Mouse (Mus musculus) liver, embryonic 12.5 days (tissue): Measurements from ENCODE around the gene Mcl1. TPM values are rescaled to one million over a fixed set of nuclear protein-coding genes. Genes with fewer than 3 reads are reported as not detected.
"Not testable (repeated sequence)": the region's sequence is repeated elsewhere in the genome, so short reads cannot be mapped to it uniquely, and the experiment has no call there.

Experiments used
- ATAC-seq: fragments of 200-750 bp; cut with Nextera tagmentation; 2 replicates; pipeline ENCODE4 v1.8.0; 2017; ENCODE audit warnings: moderate number of reproducible peaks, mild to moderate bottlenecking, moderate library complexity
- H3K27ac ChIP-seq: fragments of 300-500 bp; sonication (generic); 2 replicates; pipeline ENCODE4 v1.5.1; 2016; ENCODE audit warnings: mild to moderate bottlenecking
- H3K27me3 ChIP-seq: fragments of 300-500 bp; sonication (generic); replicated peaks from 2 replicates; pipeline ENCODE4 v1.6.1; 2016; ENCODE audit warnings: mild to moderate bottlenecking, moderate library complexity
- H3K36me3 ChIP-seq: fragments of 300-500 bp; sonication (generic); 2 replicates; pipeline ENCODE4 v1.6.1; 2016; ENCODE audit warnings: mild to moderate bottlenecking, moderate library complexity
- H3K4me1 ChIP-seq: fragments of 300-500 bp; sonication (generic); 2 replicates; pipeline ENCODE4 v1.6.1; 2016
- H3K4me2 ChIP-seq: fragments of 300-500 bp; sonication (generic); 2 replicates; pipeline ENCODE4 v1.6.1; 2016; ENCODE audit warnings: mild to moderate bottlenecking, moderate library complexity
- H3K4me3 ChIP-seq: fragments of 300-500 bp; sonication (generic); 2 replicates; pipeline ENCODE4 v1.5.1; 2016; ENCODE audit warnings: mild to moderate bottlenecking, moderate library complexity
- H3K9ac ChIP-seq: fragments of 300-500 bp; sonication (generic); 2 replicates; pipeline ENCODE4 v1.6.1; 2016; ENCODE audit warnings: mild to moderate bottlenecking, moderate library complexity
- H3K9me3 ChIP-seq: fragments of 300-500 bp; sonication (generic); replicated peaks from 2 replicates; pipeline ENCODE4 v1.6.1; 2016; ENCODE audit warnings: mild to moderate bottlenecking, moderate library complexity
- WGBS: fragments of 180-500 bp; shearing (Covaris S2); methylation state at CpG from one replicate; pipeline ENCODE4 v1.1.7; 2016; ENCODE audit not compliant: insufficient replicate concordance; 5-methylcytosine and 5-hydroxymethylcytosine counted together
- polyA plus RNA-seq: library from polyadenylated mRNA; unstranded; fragments of >200 nt; fragmentation: Nextera tagmentation; extraction: Ambion mirVana; gene quantifications from 2 replicates; pipeline ENCODE4 v1.2.1, GENCODE M21; 2016

Mcl1 gene
- polyA plus RNA-seq, 1 experiment from 2014 or later: 66.5 TPM

- H3K27ac ChIP-seq: peak overlapping the region; percentile 85
- H3K4me1 ChIP-seq: peaks cover 80% of the 10 kb centered on the region
- H3K9ac ChIP-seq: peak overlapping the region; percentile 100
- H3K4me2 ChIP-seq: peak overlapping the region; percentile 85
- peaks cover 58% of the 10 kb centered on the region for H3K36me3 ChIP-seq
- WGBS: 22% methylated on average over 7 of the region's 7 CpGs
- ATAC-seq: 0 out of 2 replicates have a peak, but pooled peaks have one; percentile 3
- no peaks in the 10 kb centered on the region for H3K27me3 ChIP-seq
- H3K4me3 ChIP-seq: peak overlapping the region; percentile 100
- H3K9me3 ChIP-seq: no peaks in the 10 kb centered on the region
Measured at GRCm38 (mm10) chr3:95661945-95662715, 3.5 kb downstream of the Mcl1 start.

GRCm38 (mm10) chr3:95662724-95663449 lies 4.3 kb downstream of the Mcl1 start:
- Histone ChIP-seq H3K9me3 (no peaks in the 10 kb centered on the region), H3K9ac (peak overlapping the region; percentile 100), H3K4me2 (peak overlapping the region; percentile 85), H3K4me3 (peak overlapping the region; percentile 100), H3K27me3 (no peaks in the 10 kb centered on the region), H3K27ac (peak overlapping the region; percentile 85), H3K4me1 (peaks cover 80% of the 10 kb centered on the region), H3K36me3 (peaks cover 58% of the 10 kb centered on the region)
- no peak for ATAC-seq
- WGBS: 72% methylated on average over 7 of the region's 7 CpGs

- Histone ChIP-seq H3K27ac (peak overlapping the region; percentile 85), H3K27me3 (no peaks in the 10 kb centered on the region), H3K9me3 (no peaks in the 10 kb centered on the region), H3K4me2 (peak overlapping the region; percentile 85), H3K9ac (peak overlapping the region; percentile 52; the same call in 1 of the 2 replicates), H3K4me3 (no peak overlapping the region), H3K4me1 (peaks cover 84% of the 10 kb centered on the region), H3K36me3 (peaks cover 60% of the 10 kb centered on the region)
- WGBS: 70% methylated on average over 2 of the region's 2 CpGs
- no peak for ATAC-seq
Measured at GRCm38 (mm10) chr3:95663486-95663885, 4.9 kb downstream of the Mcl1 start.

- WGBS: 81% methylated on average over 3 of the region's 3 CpGs
- H3K36me3 ChIP-seq: peaks cover 65% of the 10 kb centered on the region
- H3K27ac ChIP-seq: peak overlapping the region; percentile 85
- no peaks in the 10 kb centered on the region for H3K27me3 ChIP-seq
- peak overlapping the region; percentile 85 for H3K4me2 ChIP-seq
- H3K9me3 ChIP-seq: no peaks in the 10 kb centered on the region
- no peak for ATAC-seq
- peak overlapping the region; percentile 52 for H3K9ac ChIP-seq
- H3K4me1 ChIP-seq: peaks cover 90% of the 10 kb centered on the region
- H3K4me3 ChIP-seq: no peak overlapping the region
Measured at GRCm38 (mm10) chr3:95663969-95664608, 5.5 kb downstream of the Mcl1 start.

- H3K4me2 ChIP-seq: peak overlapping the region; percentile 85
- H3K9me3 ChIP-seq: no peaks in the 10 kb centered on the region
- H3K9ac ChIP-seq: peak overlapping the region; percentile 52
- no peaks in the 10 kb centered on the region for H3K27me3 ChIP-seq
- H3K36me3 ChIP-seq: peaks cover 72% of the 10 kb centered on the region
- H3K4me3 ChIP-seq: no peak overlapping the region; the same call in 1 of the 2 replicates
- peaks cover 97% of the 10 kb centered on the region for H3K4me1 ChIP-seq
- peak; percentile 50 for ATAC-seq
- H3K27ac ChIP-seq: peak overlapping the region; percentile 85
- WGBS: 77% methylated on average over 4 of the region's 4 CpGs
Measured at GRCm38 (mm10) chr3:95664940-95665352, 6.4 kb downstream of the Mcl1 start.

GRCm38 (mm10) chr3:95666124-95666844 lies 7.7 kb downstream of the Mcl1 start:
- Histone ChIP-seq H3K27ac (peak overlapping the region; percentile 85), H3K9me3 (no peaks in the 10 kb centered on the region), H3K9ac (peak overlapping the region; percentile 23), H3K4me2 (peak overlapping the region; percentile 85), H3K4me3 (no peak overlapping the region), H3K27me3 (no peaks in the 10 kb centered on the region), H3K36me3 (peaks cover 63% of the 10 kb centered on the region), H3K4me1 (peaks cover 95% of the 10 kb centered on the region)
- WGBS: 40% methylated on average over 6 of the region's 6 CpGs
- peak; percentile 82 for ATAC-seq

GRCm38 (mm10) chr3:95667521-95667920 lies 8.9 kb downstream of the Mcl1 start:
- Histone ChIP-seq H3K4me2 (0 out of 2 replicates have a peak overlapping the region, but pooled peaks have one; percentile 19), H3K4me3 (no peak overlapping the region), H3K27ac (peak overlapping the region; percentile 85), H3K36me3 (peaks cover 54% of the 10 kb centered on the region), H3K4me1 (peaks cover 95% of the 10 kb centered on the region), H3K27me3 (no peaks in the 10 kb centered on the region), H3K9me3 (no peaks in the 10 kb centered on the region), H3K9ac (no peak overlapping the region)
- 68% methylated on average over 4 of the region's 4 CpGs for WGBS
- ATAC-seq: no peak

GRCm38 (mm10) chr3:95668026-95668425 lies 9.4 kb downstream of the Mcl1 start:
- H3K4me1 ChIP-seq: peaks cover 95% of the 10 kb centered on the region
- no peaks in the 10 kb centered on the region for H3K9me3 ChIP-seq
- WGBS: 47% methylated on average over 7 of the region's 7 CpGs
- ATAC-seq: no peak
- H3K9ac ChIP-seq: peak overlapping the region; percentile 29; the same call in 1 of the 2 replicates
- peak overlapping the region; percentile 19; the same call in 1 of the 2 replicates for H3K4me2 ChIP-seq
- H3K4me3 ChIP-seq: no peak overlapping the region
- no peaks in the 10 kb centered on the region for H3K27me3 ChIP-seq
- H3K27ac ChIP-seq: peak overlapping the region; percentile 85
- peaks cover 50% of the 10 kb centered on the region for H3K36me3 ChIP-seq

- no peak for ATAC-seq
- H3K4me2 ChIP-seq: peak overlapping the region; percentile 19; the same call in 1 of the 2 replicates
Measured at GRCm38 (mm10) chr3:95668589-95669308, 10.2 kb downstream of the Mcl1 start.

GRCm38 (mm10) chr3:95669309-95669665 lies 10.7 kb downstream of the Mcl1 start:
- WGBS: 73% methylated on average over 3 of the region's 3 CpGs
- Histone ChIP-seq H3K9me3 (no peaks in the 10 kb centered on the region), H3K27ac (peak overlapping the region; percentile 85), H3K36me3 (peaks cover 44% of the 10 kb centered on the region), H3K4me3 (no peak overlapping the region), H3K4me2 (no peak overlapping the region), H3K9ac (no peak overlapping the region), H3K27me3 (no peaks in the 10 kb centered on the region), H3K4me1 (peaks cover 94% of the 10 kb centered on the region)
- ATAC-seq: no peak

More at GRCm38 (mm10) chr3:95668589-95669308, 10.2 kb downstream of the Mcl1 start:
- Histone ChIP-seq H3K27me3 (no peaks in the 10 kb centered on the region), H3K4me1 (peaks cover 95% of the 10 kb centered on the region), H3K9me3 (no peaks in the 10 kb centered on the region), H3K36me3 (peaks cover 49% of the 10 kb centered on the region), H3K9ac (no peak overlapping the region), H3K4me3 (no peak overlapping the region), H3K27ac (peak overlapping the region; percentile 85)
- WGBS: 77% methylated on average over 7 of the region's 7 CpGs

- Histone ChIP-seq H3K4me1 (peaks cover 94% of the 10 kb centered on the region), H3K36me3 (peaks cover 32% of the 10 kb centered on the region)
- H3K4me3 ChIP-seq, H3K4me2 ChIP-seq, ATAC-seq, H3K9me3 ChIP-seq, H3K9ac ChIP-seq, H3K27me3 ChIP-seq, H3K27ac ChIP-seq: not testable (repeated sequence)
- WGBS: 87% methylated on average over 3 of the region's 3 CpGs
Measured at GRCm38 (mm10) chr3:95670419-95670818, 11.8 kb downstream of the Mcl1 start.
